In genomic region chr11:75348199-75348889, GRCm38 (mm10) we compare ENCODE assay signal across 8 mouse cellular contexts. TPM values are rescaled to one million over a fixed set of nuclear protein-coding genes. Genes with fewer than 3 reads are reported as not detected.
DNase-seq lines count a peak whose midpoint lies in the region; ATAC-seq and TF ChIP-seq lines count a peak whose summit lies in the region.

TSS of gene Rpa1 (minus strand) at chr11:75348324.
TSS of gene Smyd4 (plus strand) at chr11:75348433.

- DNase-seq in 3134 (ENCODE audit: extremely low read depth, insufficient read length, low spot score): peak; percentile 98
- DNase-seq in adrenal gland, postnatal 36 days: peak; percentile 97
- peak; percentile 93 to 97 for DNase-seq in heart, adult 18-20 months
- DNase-seq in kidney, adult 2 months: peak; percentile 98
- peak; percentile 81 to 93 for DNase-seq in spleen, adult 2 months (ENCODE audit: low read depth in 1 of 2, low spot score in 2 of 2)

- H3K4me3 ChIP-seq in embryonic facial prominence, embryonic 13.5 days: peak within 1 kb of the TSS; percentile 82
- H3K4me3 ChIP-seq in kidney, adult 2 months (ENCODE audit: insufficient read depth, low read depth, low read length): peak within 1 kb of the TSS; percentile 77
- H3K4me3 ChIP-seq in limb, embryonic 12.5 days (replicated peaks): peak within 1 kb of the TSS; percentile 70
- peak within 1 kb of the TSS; percentile 66 for H3K4me3 ChIP-seq in midbrain, embryonic 15.5 days
- H3K4me3 ChIP-seq in spleen, adult 2 months (ENCODE audit: extremely low read depth, insufficient read depth, insufficient read length): peak within 1 kb of the TSS; percentile 98

- no peaks in the 10 kb centered on the region for H3K27me3 ChIP-seq in embryonic facial prominence, embryonic 13.5 days
- no peaks in the 10 kb centered on the region for H3K27me3 ChIP-seq in kidney, adult 2 months (replicated peaks; ENCODE audit: control insufficient read depth, insufficient read depth, low read length)
- no peaks in the 10 kb centered on the region for H3K27me3 ChIP-seq in limb, embryonic 12.5 days
- no peaks in the 10 kb centered on the region for H3K27me3 ChIP-seq in midbrain, embryonic 15.5 days (replicated peaks)
- no peaks in the 10 kb centered on the region for H3K27me3 ChIP-seq in spleen, adult 2 months (ENCODE audit: control insufficient read depth, insufficient read depth, low read length)

- H3K9ac ChIP-seq in embryonic facial prominence, embryonic 13.5 days: peak within 1 kb of the TSS; percentile 88
- peak within 1 kb of the TSS; percentile 79 for H3K9ac ChIP-seq in limb, embryonic 12.5 days (replicated peaks)
- H3K9ac ChIP-seq in midbrain, embryonic 15.5 days: peak within 1 kb of the TSS; percentile 61

- peak; percentile 7 for TF ChIP-seq POLR2A in kidney, adult 2 months (IDR thresholded peaks at IDR 0.05; ENCODE audit: low read depth, low read length)
- peak; percentile 22; the same call in 1 of the 2 replicates for TF ChIP-seq POLR2A in spleen, adult 2 months (IDR thresholded peaks at IDR 0.05; ENCODE audit: low read depth, low read length)

- peak within 1 kb of the TSS; percentile 67 for H3K4me2 ChIP-seq in embryonic facial prominence, embryonic 13.5 days
- H3K4me2 ChIP-seq in limb, embryonic 12.5 days: peak within 1 kb of the TSS; percentile 83
- H3K4me2 ChIP-seq in midbrain, embryonic 15.5 days: peak within 1 kb of the TSS; percentile 92

- H3K9me3 ChIP-seq in embryonic facial prominence, embryonic 13.5 days: no peaks in the 10 kb centered on the region
- no peaks in the 10 kb centered on the region for H3K9me3 ChIP-seq in limb, embryonic 12.5 days
- H3K9me3 ChIP-seq in midbrain, embryonic 15.5 days: no peaks in the 10 kb centered on the region

- TF ChIP-seq CTCF in kidney, adult 2 months (conservative IDR thresholded peaks at IDR 0.05; ENCODE audit: insufficient read depth, insufficient read length, low read depth, low read length): no peak
- TF ChIP-seq CTCF in spleen, adult 2 months (IDR thresholded peaks at IDR 0.05; ENCODE audit: extremely low read depth, insufficient read depth, insufficient read length, insufficient replicate concordance): no peak

- H3K27ac ChIP-seq in embryonic facial prominence, embryonic 13.5 days: peak within 1 kb of the TSS; percentile 68
- peak within 1 kb of the TSS; percentile 74 for H3K27ac ChIP-seq in kidney, adult 2 months (ENCODE audit: insufficient read depth, low read depth, low read length)
- H3K27ac ChIP-seq in limb, embryonic 12.5 days: peak within 1 kb of the TSS; percentile 75
- peak within 1 kb of the TSS; percentile 48 for H3K27ac ChIP-seq in midbrain, embryonic 15.5 days
- peak within 1 kb of the TSS; percentile 88 for H3K27ac ChIP-seq in spleen, adult 2 months (ENCODE audit: insufficient read depth, low read length)

- peaks cover 2% of the 10 kb centered on the region; the same call in 1 of the 2 replicates for H3K36me3 ChIP-seq in embryonic facial prominence, embryonic 13.5 days
- no peaks in the 10 kb centered on the region for H3K36me3 ChIP-seq in kidney, adult 2 months (ENCODE audit: control insufficient read depth, insufficient read depth, low read length)
- H3K36me3 ChIP-seq in limb, embryonic 12.5 days: peaks cover 6% of the 10 kb centered on the region
- no peaks in the 10 kb centered on the region for H3K36me3 ChIP-seq in midbrain, embryonic 15.5 days (replicated peaks)
- no peaks in the 10 kb centered on the region; the same call in 1 of the 2 replicates for H3K36me3 ChIP-seq in spleen, adult 2 months (ENCODE audit: control insufficient read depth, insufficient read depth, low read length)

- H3K4me1 ChIP-seq in embryonic facial prominence, embryonic 13.5 days: peaks cover 20% of the 10 kb centered on the region
- peaks cover 8% of the 10 kb centered on the region; the same call in 1 of the 2 replicates for H3K4me1 ChIP-seq in kidney, adult 2 months (ENCODE audit: control insufficient read depth, insufficient read depth, low read length)
- H3K4me1 ChIP-seq in limb, embryonic 12.5 days (replicated peaks): peaks cover 18% of the 10 kb centered on the region
- peaks cover 18% of the 10 kb centered on the region for H3K4me1 ChIP-seq in midbrain, embryonic 15.5 days
- H3K4me1 ChIP-seq in spleen, adult 2 months (ENCODE audit: control insufficient read depth, insufficient read depth, insufficient read length): peaks cover 22% of the 10 kb centered on the region

- ATAC-seq in embryonic facial prominence, embryonic 13.5 days (ENCODE audit: insufficient number of reproducible peaks, insufficient read depth, low FRiP score, low TSS enrichment, low read depth): peak; percentile 99
- ATAC-seq in limb, embryonic 12.5 days (ENCODE audit: insufficient number of reproducible peaks, insufficient read depth, low FRiP score, low TSS enrichment, low read depth): peak; percentile 100
- peak; percentile 100 for ATAC-seq in midbrain, embryonic 15.5 days (replicated peaks)

- WGBS in embryonic facial prominence, embryonic 13.5 days: under 1% methylated on average over 56 of the region's 56 CpGs
- 1% methylated on average over 56 of the region's 56 CpGs for whole genome bisulfite sequencing in kidney, adult 2 months
- WGBS in limb, embryonic 12.5 days: under 1% methylated on average over 56 of the region's 56 CpGs
- under 1% methylated on average over 56 of the region's 56 CpGs for WGBS in midbrain, embryonic 15.5 days
- under 1% methylated on average over 56 of the region's 56 CpGs for WGBS in spleen, adult 2 months

RNA-seq across cellular contexts. Expression of gene Rpa1, which starts in this region (rescaled TPM):
- total RNA-seq in adrenal gland, postnatal 36 days (2021): 10 to 100 TPM; 51.3 to 56.1 TPM
- polyA plus RNA-seq in embryonic facial prominence, embryonic 13.5 days (2015; fragmentation: Nextera tagmentation; extraction: Ambion mirVana): 110 and 120 TPM in 2 replicates
- 10 to 100 TPM; 54.4 to 59.6 TPM for total RNA-seq in heart, adult 18-20 months (2021)
- 17.0 and 21.3 TPM in 2 replicates for polyA plus RNA-seq in kidney, adult 2 months (2012; rRNA removed)
- 153 and 163 TPM in 2 replicates for polyA plus RNA-seq in limb, embryonic 12.5 days (2016; fragmentation: Nextera tagmentation; extraction: Ambion mirVana)
- 49.1 and 49.6 TPM in 2 replicates for polyA plus RNA-seq in midbrain, embryonic 15.5 days (2015; fragmentation: Nextera tagmentation; extraction: Ambion mirVana)
- polyA plus RNA-seq in spleen, adult 2 months (2012; rRNA removed): 23.6 and 26.2 TPM in 2 replicates

RNA-seq across cellular contexts. Expression of gene Smyd4, which starts in this region (rescaled TPM):
- 10 to 100 TPM in 1 of 2 experiments, 1 to 10 TPM in 1; 9.9 to 10.9 TPM for total RNA-seq in adrenal gland, postnatal 36 days (2021)
- polyA plus RNA-seq in embryonic facial prominence, embryonic 13.5 days (2015; fragmentation: Nextera tagmentation; extraction: Ambion mirVana): 15.6 and 19.8 TPM in 2 replicates
- total RNA-seq in heart, adult 18-20 months (2021): 1 to 10 TPM; 5.9 to 7.2 TPM
- 7.1 and 7.2 TPM in 2 replicates for polyA plus RNA-seq in kidney, adult 2 months (2012; rRNA removed)
- polyA plus RNA-seq in limb, embryonic 12.5 days (2016; fragmentation: Nextera tagmentation; extraction: Ambion mirVana): 20.4 and 22.7 TPM in 2 replicates
- polyA plus RNA-seq in midbrain, embryonic 15.5 days (2015; fragmentation: Nextera tagmentation; extraction: Ambion mirVana): 16.8 and 17.2 TPM in 2 replicates
- polyA plus RNA-seq in spleen, adult 2 months (2012; rRNA removed): 4.0 and 4.7 TPM in 2 replicates

Comparison
In these comparisons a context has a peak if more than half of its experiments do, and no peak if none do; other contexts are left out.
1. Peak in every context shown above with its lines: DNase-seq, ATAC-seq, H3K4me3 ChIP-seq and H3K27ac ChIP-seq.